Mouse (Mus musculus): ENCODE measurements around the gene Ryr3. TPM values are rescaled to one million over a fixed set of nuclear protein-coding genes. Genes with fewer than 3 reads are reported as not detected.

Ryr3 gene
- polyA plus RNA-seq, 1 experiment from 2014 or later, result 2.1 TPM

- no peak for DNase-seq (ENCODE audit: low spot score)
- Histone ChIP-seq H3K4me1 (replicated peaks; ENCODE audit: control insufficient read depth, insufficient read depth) (no peaks in the 10 kb centered on the region), H3K9ac (ENCODE audit: low read length) (no peak overlapping the region), H3K36me3 (ENCODE audit: control insufficient read depth, insufficient read depth, low read length) (no peaks in the 10 kb centered on the region), H3K4me2 (replicated peaks; ENCODE audit: low read depth) (no peak overlapping the region), H3K9me3 (ENCODE audit: control insufficient read depth, low read length) (no peaks in the 10 kb centered on the region), H3K27me3 (ENCODE audit: control insufficient read depth, insufficient read depth, low read length) (no peaks in the 10 kb centered on the region), H3K4me3 (ENCODE audit: low read depth, low read length) (no peak overlapping the region), H3K27ac (replicated peaks) (no peak overlapping the region)
- WGBS, result 76% methylated on average over 4 of the region's 4 CpGs
- ATAC-seq (ENCODE audit: low FRiP score, low TSS enrichment), result no peak
- TF ChIP-seq EP300 (optimal IDR thresholded peaks at IDR 0.05) (no peak), CTCF (IDR thresholded peaks at IDR 0.05; ENCODE audit: low read depth) (no peak)
These were observed 307.8 kb downstream of the Ryr3 start for GRCm38 (mm10) chr2:112909142-112909541.

- Histone ChIP-seq H3K4me2 (replicated peaks; ENCODE audit: low read depth) (no peak overlapping the region), H3K27ac (replicated peaks) (no peak overlapping the region), H3K27me3 (ENCODE audit: control insufficient read depth, insufficient read depth, low read length) (no peaks in the 10 kb centered on the region), H3K4me3 (ENCODE audit: low read depth, low read length) (no peak overlapping the region), H3K9ac (ENCODE audit: low read length) (no peak overlapping the region), H3K9me3 (ENCODE audit: control insufficient read depth, low read length) (no peaks in the 10 kb centered on the region), H3K36me3 (ENCODE audit: control insufficient read depth, insufficient read depth, low read length) (no peaks in the 10 kb centered on the region), H3K4me1 (replicated peaks; ENCODE audit: control insufficient read depth, insufficient read depth) (no peaks in the 10 kb centered on the region)
- ATAC-seq (ENCODE audit: low FRiP score, low TSS enrichment) (no peak), DNase-seq (ENCODE audit: low spot score) (no peak)
- 49% methylated on average over 5 of the region's 5 CpGs for WGBS
- TF ChIP-seq EP300 (optimal IDR thresholded peaks at IDR 0.05), result no peak
- no peak for TF ChIP-seq CTCF (IDR thresholded peaks at IDR 0.05; ENCODE audit: low read depth)
These were observed 316.1 kb downstream of the Ryr3 start for GRCm38 (mm10) chr2:112900747-112901146.

DNA sequence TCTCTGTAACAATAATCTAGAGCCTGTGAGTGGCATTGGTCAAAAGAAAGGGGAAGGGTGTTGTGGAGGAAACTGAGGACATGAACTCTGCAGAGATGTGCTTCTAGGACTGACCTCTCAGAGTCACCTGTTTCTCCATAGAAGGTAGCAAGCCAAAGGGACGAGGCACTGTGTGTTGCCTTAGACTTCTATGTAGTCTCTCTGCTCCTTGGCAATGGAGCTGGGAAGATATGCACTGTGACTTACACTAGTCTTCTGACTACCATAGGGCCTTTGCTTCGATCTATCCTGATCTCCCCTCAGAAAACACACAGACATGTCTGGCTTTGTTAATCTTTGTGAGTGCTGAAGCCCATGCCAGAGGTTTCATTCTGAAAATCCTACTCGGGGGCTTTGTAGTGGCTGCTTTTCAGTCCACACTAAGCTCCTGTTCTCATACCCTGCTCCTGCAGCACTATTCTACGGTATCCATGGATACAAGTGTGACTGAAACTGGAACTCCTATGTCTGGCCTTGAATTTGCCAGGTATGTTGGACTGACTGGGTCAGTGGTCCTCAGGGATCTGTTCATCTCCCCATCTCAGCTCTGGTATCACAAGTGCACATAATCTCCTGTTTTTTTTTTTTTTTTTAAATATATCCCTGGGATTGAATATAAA is 332.3 kb downstream of the Ryr3 start:
- no peak for TF ChIP-seq EP300 (optimal IDR thresholded peaks at IDR 0.05)
- TF ChIP-seq CTCF (IDR thresholded peaks at IDR 0.05; ENCODE audit: low read depth), result no peak
- no peak for DNase-seq (ENCODE audit: low spot score)
- no peak for ATAC-seq (ENCODE audit: low FRiP score, low TSS enrichment)
- H3K27ac ChIP-seq (replicated peaks), result no peak overlapping the region
- no peak overlapping the region for H3K9ac ChIP-seq (ENCODE audit: low read length)
- H3K4me1 ChIP-seq (replicated peaks; ENCODE audit: control insufficient read depth, insufficient read depth), result no peaks in the 10 kb centered on the region
- no peak overlapping the region for H3K4me3 ChIP-seq (ENCODE audit: low read depth, low read length)
- no peaks in the 10 kb centered on the region for H3K27me3 ChIP-seq (ENCODE audit: control insufficient read depth, insufficient read depth, low read length)
- no peaks in the 10 kb centered on the region for H3K9me3 ChIP-seq (ENCODE audit: control insufficient read depth, low read length)
- H3K36me3 ChIP-seq (ENCODE audit: control insufficient read depth, insufficient read depth, low read length), result no peaks in the 10 kb centered on the region
- no peak overlapping the region for H3K4me2 ChIP-seq (replicated peaks; ENCODE audit: low read depth)
- 70% methylated on average over 4 of the region's 4 CpGs for WGBS

GRCm38 (mm10) chr2:112881805-112882204 is 335.1 kb downstream of the Ryr3 start:
- Histone ChIP-seq H3K4me3 (ENCODE audit: low read depth, low read length) (no peak overlapping the region), H3K4me2 (replicated peaks; ENCODE audit: low read depth) (no peak overlapping the region), H3K27ac (replicated peaks) (no peak overlapping the region), H3K36me3 (ENCODE audit: control insufficient read depth, insufficient read depth, low read length) (no peaks in the 10 kb centered on the region), H3K9me3 (ENCODE audit: control insufficient read depth, low read length) (no peaks in the 10 kb centered on the region), H3K27me3 (ENCODE audit: control insufficient read depth, insufficient read depth, low read length) (no peaks in the 10 kb centered on the region), H3K4me1 (replicated peaks; ENCODE audit: control insufficient read depth, insufficient read depth) (no peaks in the 10 kb centered on the region), H3K9ac (ENCODE audit: low read length) (no peak overlapping the region)
- ATAC-seq (ENCODE audit: low FRiP score, low TSS enrichment) (no peak), DNase-seq (ENCODE audit: low spot score) (no peak)
- WGBS, result 80% methylated on average over 2 of the region's 2 CpGs
- TF ChIP-seq CTCF (IDR thresholded peaks at IDR 0.05; ENCODE audit: low read depth), result no peak
- TF ChIP-seq EP300 (optimal IDR thresholded peaks at IDR 0.05), result no peak

DNA sequence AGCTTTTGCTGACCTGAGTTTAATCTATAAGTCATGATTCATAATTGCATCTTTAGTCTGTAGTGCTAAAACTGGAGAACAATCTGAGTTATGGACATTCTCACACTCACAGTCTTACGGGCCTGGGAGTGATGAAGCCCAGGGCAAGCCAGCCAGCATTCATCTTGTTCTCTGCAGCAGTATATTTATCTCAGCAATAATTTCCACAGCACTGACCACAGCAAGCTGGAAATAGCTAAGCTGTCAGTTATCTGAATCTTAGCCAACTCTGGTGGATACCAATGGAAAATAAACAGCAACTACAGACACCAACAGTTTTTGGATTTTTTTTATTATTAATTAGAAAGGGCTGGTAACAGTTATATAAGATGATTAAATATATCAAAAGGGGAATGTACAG is 335.5 kb downstream of the Ryr3 start:
- no peaks in the 10 kb centered on the region for H3K36me3 ChIP-seq (ENCODE audit: control insufficient read depth, insufficient read depth, low read length)
- no peak overlapping the region for H3K27ac ChIP-seq (replicated peaks)
- H3K9me3 ChIP-seq (ENCODE audit: control insufficient read depth, low read length), result no peaks in the 10 kb centered on the region

DNA sequence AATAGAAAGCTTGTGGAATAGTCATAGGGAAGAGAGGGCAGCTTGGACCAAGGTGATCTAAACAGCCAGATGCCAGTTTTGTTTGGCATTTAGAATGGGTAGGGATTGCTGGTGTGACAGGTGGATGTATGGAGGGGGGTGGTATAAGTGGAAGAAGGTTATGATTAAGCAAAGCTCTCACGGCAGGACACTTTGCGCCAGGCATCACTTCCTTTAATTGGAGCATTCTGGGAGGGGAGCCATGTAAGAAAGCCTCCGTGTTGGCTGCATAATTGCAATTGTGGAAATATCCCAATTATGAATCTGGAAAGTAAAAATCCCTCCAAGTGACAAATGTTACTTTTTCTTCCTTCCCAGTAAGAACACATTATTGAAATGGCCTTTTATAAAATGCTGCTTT is 339.5 kb downstream of the Ryr3 start:
- TF ChIP-seq EP300 (optimal IDR thresholded peaks at IDR 0.05), result no peak
- no peak for TF ChIP-seq CTCF (IDR thresholded peaks at IDR 0.05; ENCODE audit: low read depth)
- Histone ChIP-seq H3K9me3 (ENCODE audit: control insufficient read depth, low read length) (no peaks in the 10 kb centered on the region), H3K4me1 (replicated peaks; ENCODE audit: control insufficient read depth, insufficient read depth) (no peaks in the 10 kb centered on the region), H3K4me2 (replicated peaks; ENCODE audit: low read depth) (no peak overlapping the region), H3K36me3 (ENCODE audit: control insufficient read depth, insufficient read depth, low read length) (no peaks in the 10 kb centered on the region), H3K9ac (ENCODE audit: low read length) (no peak overlapping the region), H3K4me3 (ENCODE audit: low read depth, low read length) (no peak overlapping the region), H3K27ac (replicated peaks) (no peak overlapping the region), H3K27me3 (ENCODE audit: control insufficient read depth, insufficient read depth, low read length) (no peaks in the 10 kb centered on the region)
- ATAC-seq (ENCODE audit: low FRiP score, low TSS enrichment), result no peak
- DNase-seq (ENCODE audit: low spot score), result no peak
- 72% methylated on average over 3 of the region's 3 CpGs for WGBS

More for the DNA sequence above, 335.5 kb downstream of the Ryr3 start:
- H3K4me1 ChIP-seq (replicated peaks; ENCODE audit: control insufficient read depth, insufficient read depth), result no peaks in the 10 kb centered on the region
- no peaks in the 10 kb centered on the region for H3K27me3 ChIP-seq (ENCODE audit: control insufficient read depth, insufficient read depth, low read length)
- H3K9ac ChIP-seq (ENCODE audit: low read length), result no peak overlapping the region
- no peak for ATAC-seq (ENCODE audit: low FRiP score, low TSS enrichment)
- DNase-seq (ENCODE audit: low spot score), result no peak
- 59% methylated on average over 1 of the region's 1 CpGs for WGBS
- H3K4me3 ChIP-seq (ENCODE audit: low read depth, low read length), result no peak overlapping the region
- H3K4me2 ChIP-seq (replicated peaks; ENCODE audit: low read depth), result no peak overlapping the region
- TF ChIP-seq CTCF (IDR thresholded peaks at IDR 0.05; ENCODE audit: low read depth) (no peak), EP300 (optimal IDR thresholded peaks at IDR 0.05) (no peak)
